Mouse (Mus musculus) embryonic fibroblast, embryonic 13.5 days (primary cell): Measurements from ENCODE around the gene Kazn.

Source experiments
- CTCF ChIP-seq: IDR thresholded peaks from 2 replicates; pipeline ENCODE4 v1.5.1; 2011; ENCODE audit warnings: mild to moderate bottlenecking, control low read depth, low read length, moderate library complexity, borderline replicate concordance; ENCODE audit not compliant: insufficient read depth
- POLR2A ChIP-seq: IDR thresholded peaks from 2 replicates; pipeline ENCODE4 v1.6.1; 2011; ENCODE audit warnings: low read depth, mild to moderate bottlenecking, control low read depth, low read length, moderate library complexity

GRCm38 (mm10) chr4:142264335-142264734 lies 25.1 kb upstream of the Kazn start:
- TF ChIP-seq CTCF, result no peak
- TF ChIP-seq POLR2A, result no peak
